Mouse (Mus musculus): ENCODE measurements around the gene Nobox.

Gene Nobox

GRCm38 (mm10) chr6:43265363-43266041, 43.9 kb downstream of the Nobox start, which contains the start of gene Arhgef5:
TSS of gene Arhgef5 (plus strand) at chr6:43265582.
- WGBS = 3% methylated on average over 48 of the region's 48 CpGs

- WGBS = 43% methylated on average over 2 of the region's 2 CpGs
Measured at GRCm38 (mm10) chr6:43260756-43261155, 48.6 kb downstream of the Nobox start.

- 80% methylated on average over 7 of the region's 7 CpGs for WGBS
Measured at GRCm38 (mm10) chr6:43254193-43254926, 55.0 kb downstream of the Nobox start.
